Mouse (Mus musculus) stomach, embryonic 16.5 days (tissue): ENCODE data around the gene Bglap2. TPM values are rescaled to one million over a fixed set of nuclear protein-coding genes. Genes with fewer than 3 reads are reported as not detected.

ENCODE experiments used
- polyA plus RNA-seq: library from polyadenylated mRNA; unstranded; fragments of >200 nt; fragmentation: Nextera tagmentation; extraction: Ambion mirVana; gene quantifications from 2 replicates; pipeline ENCODE4 v1.2.1, GENCODE M21; 2015

Gene Bglap2
- polyA plus RNA-seq, 1 experiment from 2014 or later = 4.4 TPM

Other genes starting within 250 kb of the Bglap2 start
- gene Mef2d, start 236.3 kb downstream of the Bglap2 start, polyA plus RNA-seq = 15.4 and 18.2 TPM in 2 replicates
- gene Rhbg, start 124.0 kb downstream of the Bglap2 start, polyA plus RNA-seq = 11.7 and 15.0 TPM in 2 replicates
- 0.53 and 2.2 TPM in 2 replicates for gene Gm38392, start 91.5 kb downstream of the Bglap2 start, polyA plus RNA-seq
- gene Tsacc, start 81.7 kb downstream of the Bglap2 start, polyA plus RNA-seq = 10.0 and 12.0 TPM in 2 replicates
- gene Cct3, start 81.6 kb downstream of the Bglap2 start, polyA plus RNA-seq = 424 and 435 TPM in 2 replicates
- gene Glmp, start 53.7 kb downstream of the Bglap2 start, polyA plus RNA-seq = 191 and 207 TPM in 2 replicates
- gene Tmem79, start 42.6 kb downstream of the Bglap2 start, polyA plus RNA-seq = 41.3 and 58.9 TPM in 2 replicates
- gene Smg5, start 42.4 kb downstream of the Bglap2 start, polyA plus RNA-seq = 40.0 and 42.9 TPM in 2 replicates
- gene Paqr6, start 14.1 kb downstream of the Bglap2 start, polyA plus RNA-seq = 19.9 and 24.9 TPM in 2 replicates
- gene Bglap3, start 6.0 kb downstream of the Bglap2 start, polyA plus RNA-seq = 9.8 and 26.1 TPM in 2 replicates
- gene Bglap, start 5.8 kb upstream of the Bglap2 start, polyA plus RNA-seq = not detected in 2 replicates
- gene Pmf1, start 31.6 kb upstream of the Bglap2 start, polyA plus RNA-seq = 98.9 and 104 TPM in 2 replicates
- 18.0 and 20.0 TPM in 2 replicates for gene Slc25a44, start 46.4 kb upstream of the Bglap2 start, polyA plus RNA-seq
- gene Sema4a, start 82.5 kb upstream of the Bglap2 start, polyA plus RNA-seq = 33.1 and 38.4 TPM in 2 replicates
- gene Lmna, start 131.3 kb upstream of the Bglap2 start, polyA plus RNA-seq = 266 and 298 TPM in 2 replicates
- gene Mex3a, start 153.7 kb upstream of the Bglap2 start, polyA plus RNA-seq = 9.9 and 11.4 TPM in 2 replicates
- 144 and 197 TPM in 2 replicates for gene Rab25, start 169.6 kb upstream of the Bglap2 start, polyA plus RNA-seq
- gene Lamtor2, start 174.4 kb upstream of the Bglap2 start, polyA plus RNA-seq = 188 and 190 TPM in 2 replicates
- gene Ubqln4, start 175.1 kb upstream of the Bglap2 start, polyA plus RNA-seq = 33.3 and 34.0 TPM in 2 replicates
- 307 and 360 TPM in 2 replicates for gene Ssr2, start 197.2 kb upstream of the Bglap2 start, polyA plus RNA-seq
- gene Arhgef2, start 227.3 kb upstream of the Bglap2 start, polyA plus RNA-seq = 75.4 and 81.3 TPM in 2 replicates